Mouse (Mus musculus) hindbrain, postnatal 0 days (tissue): ENCODE measurements at regions not wholly inside any gene's neighbourhood (a gene's known extent, or its start where the extent isn't known, plus 50 kb on each side); places are given as distances from the start of the nearest gene placed in this dataset.

Experiments
- ATAC-seq: fragments of 200-750 bp; cut with Nextera tagmentation; 2 replicates; pipeline ENCODE4 v1.8.0; 2017; ENCODE audit warnings: mild to moderate bottlenecking, moderate TSS enrichment, moderate library complexity
- DNase-seq: peaks from one replicate; pipeline ENCODE4 v3.0.0-alpha.2; 2015; ENCODE audit warnings: low spot score
- H3K27ac ChIP-seq: fragments of 300-500 bp; sonication (generic); 2 replicates; pipeline ENCODE4 v1.5.1; 2014; ENCODE audit warnings: mild to moderate bottlenecking
- H3K27me3 ChIP-seq: fragments of 300-500 bp; sonication (generic); 2 replicates; pipeline ENCODE4 v1.6.1; 2014; ENCODE audit warnings: low read length, mixed read lengths; ENCODE audit not compliant: insufficient read depth
- H3K36me3 ChIP-seq: fragments of 300-500 bp; sonication (generic); 2 replicates; pipeline ENCODE4 v1.6.1; 2014; ENCODE audit warnings: low read length, mixed read lengths; ENCODE audit not compliant: insufficient read depth
- H3K4me1 ChIP-seq: fragments of 300-500 bp; sonication (generic); 2 replicates; pipeline ENCODE4 v1.6.1; 2014; ENCODE audit warnings: antibody characterized with exemption, low read length, mixed read lengths; ENCODE audit not compliant: insufficient read depth
- H3K4me2 ChIP-seq: fragments of 300-500 bp; sonication (generic); 2 replicates; pipeline ENCODE4 v1.6.1; 2014; ENCODE audit warnings: low read depth, mild to moderate bottlenecking, low read length, moderate library complexity, mixed read lengths
- H3K4me3 ChIP-seq: fragments of 300-500 bp; sonication (generic); 2 replicates; pipeline ENCODE4 v1.5.1; 2014; ENCODE audit warnings: low read length
- H3K9ac ChIP-seq: fragments of 300-500 bp; sonication (generic); replicated peaks from 2 replicates; pipeline ENCODE4 v1.6.1; 2014; ENCODE audit warnings: mild to moderate bottlenecking, low read length, moderate library complexity, mixed read lengths
- H3K9me3 ChIP-seq: fragments of 300-500 bp; sonication (generic); 2 replicates; pipeline ENCODE4 v1.6.1; 2016; ENCODE audit warnings: low read length, mixed read lengths
- CTCF ChIP-seq: IDR thresholded peaks from 2 replicates; pipeline ENCODE4 v1.5.1; 2016; ENCODE audit warnings: antibody characterized with exemption, control low read depth, low read depth
- WGBS: fragments of 180-500 bp; shearing (Covaris S2); extraction: QIAGEN DNeasy Blood & Tissue Kit; methylation state at CpG from one replicate; pipeline ENCODE4 v1.1.7; 2014; 5-methylcytosine and 5-hydroxymethylcytosine counted together

DNA sequence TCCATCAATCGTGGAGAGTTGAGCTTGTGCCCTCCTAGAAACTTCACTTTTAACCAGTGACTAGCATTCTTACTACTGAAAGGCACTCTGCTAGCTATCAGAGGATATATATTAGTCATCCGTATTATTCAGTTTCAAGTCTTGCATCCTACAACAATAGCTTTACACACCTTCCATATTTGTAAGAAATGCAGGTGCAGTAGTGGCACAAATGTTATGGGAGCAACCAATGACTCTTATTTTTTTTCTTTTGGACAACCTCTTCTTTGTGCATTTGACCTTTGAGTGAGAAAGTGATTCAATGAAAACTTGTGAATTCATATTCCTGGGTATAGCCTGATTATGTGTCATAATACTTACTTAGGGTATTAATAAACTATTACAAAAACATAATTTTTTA is 2551.9 kb downstream of the Poteg start:
- Histone ChIP-seq H3K4me1 (no peaks in the 10 kb centered on the region), H3K9me3 (peaks cover 6% of the 10 kb centered on the region; the same call in 1 of the 2 replicates), H3K4me3 (no peak overlapping the region), H3K9ac (no peak overlapping the region), H3K27ac (no peak overlapping the region), H3K4me2 (no peak overlapping the region), H3K36me3 (no peaks in the 10 kb centered on the region), H3K27me3 (no peaks in the 10 kb centered on the region)
- 90% methylated on average over 2 of the region's 2 CpGs for WGBS
- no peak for ATAC-seq
- no peak for DNase-seq
- TF ChIP-seq CTCF: no peak
